Mouse (Mus musculus) neural tube, embryonic 12.5 days (tissue): Measurements from ENCODE around the gene Samd10. TPM values are rescaled to one million over a fixed set of nuclear protein-coding genes. Genes with fewer than 3 reads are reported as not detected.

ENCODE experiments used
- ATAC-seq: fragments of 200-750 bp; cut with Nextera tagmentation; 2 replicates; pipeline ENCODE4 v1.8.0; 2017; ENCODE audit warnings: low read depth, mild to moderate bottlenecking, moderate TSS enrichment, moderate library complexity; ENCODE audit not compliant: low FRiP score
- H3K27ac ChIP-seq: fragments of 300-500 bp; sonication (generic); 2 replicates; pipeline ENCODE4 v1.5.1; 2016
- H3K27me3 ChIP-seq: fragments of 300-500 bp; sonication (generic); replicated peaks from 2 replicates; pipeline ENCODE4 v1.6.1; 2016; ENCODE audit warnings: mild to moderate bottlenecking
- H3K36me3 ChIP-seq: fragments of 300-500 bp; sonication (generic); 2 replicates; pipeline ENCODE4 v1.6.1; 2016; ENCODE audit warnings: mild to moderate bottlenecking
- H3K4me1 ChIP-seq: fragments of 300-500 bp; sonication (generic); 2 replicates; pipeline ENCODE4 v1.6.1; 2016
- H3K4me2 ChIP-seq: fragments of 300-500 bp; sonication (generic); replicated peaks from 2 replicates; pipeline ENCODE4 v1.6.1; 2016; ENCODE audit warnings: mild to moderate bottlenecking
- H3K4me3 ChIP-seq: fragments of 300-500 bp; sonication (generic); 2 replicates; pipeline ENCODE4 v1.5.1; 2016
- H3K9ac ChIP-seq: fragments of 300-500 bp; sonication (generic); 2 replicates; pipeline ENCODE4 v1.6.1; 2016; ENCODE audit warnings: mild to moderate bottlenecking
- H3K9me3 ChIP-seq: fragments of 300-500 bp; sonication (generic); 2 replicates; pipeline ENCODE4 v1.6.1; 2016; ENCODE audit warnings: mild to moderate bottlenecking
- WGBS: fragments of 180-500 bp; shearing (Covaris S2); methylation state at CpG from one replicate; pipeline ENCODE4 v1.1.7; 2016; 5-methylcytosine and 5-hydroxymethylcytosine counted together
- polyA plus RNA-seq: library from polyadenylated mRNA; unstranded; fragments of >200 nt; fragmentation: Nextera tagmentation; extraction: Ambion mirVana; gene quantifications from 2 replicates; pipeline ENCODE4 v1.2.1, GENCODE M21; 2016

The Samd10 gene
- polyA plus RNA-seq, 1 experiment from 2014 or later, result 112 TPM

GRCm38 (mm10) chr2:181600828-181601750 is 2.1 kb upstream of the Samd10 start:
- ATAC-seq, result peak; percentile 90
- no peaks in the 10 kb centered on the region for H3K9me3 ChIP-seq
- H3K4me2 ChIP-seq, result peak overlapping the region; percentile 87
- H3K4me1 ChIP-seq, result peaks cover 28% of the 10 kb centered on the region
- no peaks in the 10 kb centered on the region for H3K27me3 ChIP-seq
- peak overlapping the region; percentile 80 for H3K9ac ChIP-seq
- WGBS, result 2% methylated on average over 57 of the region's 57 CpGs
- H3K4me3 ChIP-seq, result peak overlapping the region; percentile 86
- no peak overlapping the region; the same call in 1 of the 2 replicates for H3K27ac ChIP-seq
- H3K36me3 ChIP-seq, result peaks cover 9% of the 10 kb centered on the region; the same call in 1 of the 2 replicates

DNA sequence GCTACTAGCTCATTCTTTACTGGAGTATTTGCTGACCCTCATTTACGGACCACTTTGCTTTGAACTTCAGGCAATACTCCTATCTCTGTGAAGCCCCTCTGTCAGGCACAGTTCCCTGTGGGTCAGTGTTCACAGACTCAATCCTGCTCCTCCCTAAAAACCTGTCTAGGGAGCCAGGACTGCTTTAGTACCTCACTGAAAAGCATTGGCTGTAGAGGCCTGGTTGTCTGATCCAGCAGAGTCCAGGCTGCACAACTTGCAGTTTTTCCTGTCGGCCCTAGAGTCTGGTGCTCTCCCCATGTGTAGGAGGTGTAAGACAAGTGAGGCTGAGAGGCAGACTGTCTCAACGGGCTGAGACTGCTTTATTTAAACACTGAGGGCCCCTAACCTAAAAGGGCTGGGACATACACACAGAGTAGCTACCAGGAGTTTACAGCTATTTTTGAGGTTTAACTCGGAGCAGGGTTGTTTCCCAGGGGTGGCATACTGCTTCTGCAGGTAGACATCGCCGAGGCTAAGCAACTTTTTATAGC is 1.3 kb upstream of the Samd10 start:
- Histone ChIP-seq H3K9me3 (no peaks in the 10 kb centered on the region), H3K4me2 (peak overlapping the region; percentile 87), H3K9ac (no peak overlapping the region), H3K4me3 (peak overlapping the region; percentile 86), H3K4me1 (peaks cover 28% of the 10 kb centered on the region), H3K36me3 (peaks cover 16% of the 10 kb centered on the region; the same call in 1 of the 2 replicates), H3K27ac (no peak overlapping the region), H3K27me3 (no peaks in the 10 kb centered on the region)
- ATAC-seq, result no peak
- 72% methylated on average over 6 of the region's 6 CpGs for WGBS

DNA sequence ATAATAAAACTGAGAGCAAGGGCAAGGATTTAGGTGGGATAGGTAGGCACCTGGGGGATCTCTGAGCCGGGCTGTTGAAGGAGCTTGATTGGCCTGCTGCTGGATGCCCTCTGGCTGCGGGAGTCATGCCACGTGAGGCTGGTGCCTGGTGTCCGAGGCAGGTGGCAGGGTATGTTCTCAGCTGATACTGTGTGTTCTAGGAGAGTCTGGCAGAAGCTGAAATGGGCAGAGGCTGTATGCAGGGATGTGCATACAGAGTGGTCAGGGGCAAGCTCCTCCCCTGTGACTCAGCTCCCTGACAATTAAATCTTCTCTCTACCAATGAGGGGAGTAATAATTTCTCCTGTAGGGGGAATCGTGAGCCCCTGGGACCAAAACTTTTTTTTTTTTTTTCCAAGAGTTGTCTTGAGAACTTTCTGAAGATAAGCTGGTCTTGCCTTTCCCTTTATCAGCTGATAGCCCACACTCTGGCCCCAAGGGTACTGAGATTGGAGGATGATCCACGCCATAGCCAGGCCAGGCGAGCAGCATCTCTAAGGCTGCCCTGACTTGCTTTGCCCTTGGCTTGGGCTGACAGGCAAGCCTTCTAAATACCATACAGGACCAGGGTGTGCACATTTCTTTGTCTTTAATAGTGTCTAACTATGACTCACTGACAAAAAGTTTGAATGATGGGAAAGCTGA is 1.5 kb downstream of the Samd10 start:
- 71% methylated on average over 7 of the region's 7 CpGs for WGBS
- Histone ChIP-seq H3K27me3 (no peaks in the 10 kb centered on the region), H3K9ac (no peak overlapping the region), H3K9me3 (no peaks in the 10 kb centered on the region), H3K4me2 (peak overlapping the region; percentile 91), H3K27ac (no peak overlapping the region), H3K4me1 (peaks cover 32% of the 10 kb centered on the region), H3K4me3 (peak overlapping the region; percentile 9; the same call in 1 of the 2 replicates), H3K36me3 (peaks cover 18% of the 10 kb centered on the region; the same call in 1 of the 2 replicates)
- no peak for ATAC-seq

GRCm38 (mm10) chr2:181596221-181596960 is 2.6 kb downstream of the Samd10 start:
- no peaks in the 10 kb centered on the region for H3K27me3 ChIP-seq
- no peak overlapping the region for H3K27ac ChIP-seq
- peaks cover 29% of the 10 kb centered on the region for H3K4me1 ChIP-seq
- H3K9ac ChIP-seq, result peak overlapping the region; percentile 19; the same call in 1 of the 2 replicates
- no peak overlapping the region for H3K4me3 ChIP-seq
- H3K4me2 ChIP-seq, result no peak overlapping the region
- no peaks in the 10 kb centered on the region for H3K9me3 ChIP-seq
- 62% methylated on average over 6 of the region's 6 CpGs for WGBS
- no peak for ATAC-seq
- H3K36me3 ChIP-seq, result peaks cover 18% of the 10 kb centered on the region; the same call in 1 of the 2 replicates

GRCm38 (mm10) chr2:181594946-181595696 is 3.9 kb downstream of the Samd10 start:
- no peak for ATAC-seq
- peaks cover 30% of the 10 kb centered on the region for H3K4me1 ChIP-seq

GRCm38 (mm10) chr2:181593937-181594336 is 5.1 kb downstream of the Samd10 start:
- H3K4me1 ChIP-seq, result peaks cover 30% of the 10 kb centered on the region
- H3K36me3 ChIP-seq, result peaks cover 34% of the 10 kb centered on the region
- no peak for ATAC-seq
- H3K27ac ChIP-seq, result no peak overlapping the region
- H3K4me3 ChIP-seq, result no peak overlapping the region
- no peak overlapping the region for H3K9ac ChIP-seq
- H3K9me3 ChIP-seq, result no peaks in the 10 kb centered on the region
- H3K27me3 ChIP-seq, result no peaks in the 10 kb centered on the region
- H3K4me2 ChIP-seq, result no peak overlapping the region

More at GRCm38 (mm10) chr2:181594946-181595696, 3.9 kb downstream of the Samd10 start:
- Histone ChIP-seq H3K27ac (no peak overlapping the region), H3K4me2 (no peak overlapping the region), H3K9ac (no peak overlapping the region), H3K27me3 (no peaks in the 10 kb centered on the region), H3K9me3 (no peaks in the 10 kb centered on the region), H3K36me3 (peaks cover 22% of the 10 kb centered on the region), H3K4me3 (no peak overlapping the region)
- WGBS, result 85% methylated on average over 4 of the region's 4 CpGs

- H3K4me2 ChIP-seq, result peak overlapping the region; percentile 77
- H3K4me3 ChIP-seq, result peak overlapping the region; percentile 93
- H3K27ac ChIP-seq, result 0 out of 2 replicates have a peak overlapping the region, but pooled peaks have one; percentile 46
- peak; percentile 17; the same call in 1 of the 2 replicates for ATAC-seq
- no peaks in the 10 kb centered on the region for H3K27me3 ChIP-seq
- peaks cover 26% of the 10 kb centered on the region for H3K4me1 ChIP-seq
- WGBS, result 7% methylated on average over 6 of the region's 6 CpGs
- H3K9ac ChIP-seq, result peak overlapping the region; percentile 89
- H3K36me3 ChIP-seq, result peaks cover 43% of the 10 kb centered on the region
- no peaks in the 10 kb centered on the region for H3K9me3 ChIP-seq
Observed at GRCm38 (mm10) chr2:181593042-181593421, 6.0 kb downstream of the Samd10 start.

GRCm38 (mm10) chr2:181592231-181593041 is 6.6 kb downstream of the Samd10 start, which contains the start of gene Zfp512b:
Zfp512b (minus strand) TSS chr2:181592803.
- H3K9me3 ChIP-seq, result no peaks in the 10 kb centered on the region
- peaks cover 20% of the 10 kb centered on the region for H3K4me1 ChIP-seq
- ATAC-seq, result peak; percentile 82
- H3K9ac ChIP-seq, result peak within 1 kb of the TSS; percentile 89
- peak within 1 kb of the TSS; percentile 77 for H3K4me2 ChIP-seq
- H3K36me3 ChIP-seq, result peaks cover 49% of the 10 kb centered on the region
- no peaks in the 10 kb centered on the region for H3K27me3 ChIP-seq
- H3K4me3 ChIP-seq, result peak within 1 kb of the TSS; percentile 93
- WGBS, result under 1% methylated on average over 83 of the region's 97 CpGs
- H3K27ac ChIP-seq, result peak within 1 kb of the TSS; percentile 75

- Histone ChIP-seq H3K4me1 (peaks cover 17% of the 10 kb centered on the region), H3K27ac (peak within 1 kb of the TSS; percentile 75), H3K9me3 (no peaks in the 10 kb centered on the region), H3K4me3 (peak within 1 kb of the TSS; percentile 93), H3K4me2 (peak within 1 kb of the TSS; percentile 77), H3K36me3 (peaks cover 53% of the 10 kb centered on the region), H3K9ac (peak within 1 kb of the TSS; percentile 89), H3K27me3 (no peaks in the 10 kb centered on the region)
- ATAC-seq, result peak; percentile 6; the same call in 1 of the 2 replicates
- WGBS, result 27% methylated on average over 5 of the region's 5 CpGs
Observed at GRCm38 (mm10) chr2:181591528-181592085, 7.4 kb downstream of the Samd10 start, which contains the start of gene Prpf6. Prpf6 (plus strand) TSS chr2:181591868.

- Histone ChIP-seq H3K4me2 (peak overlapping the region; percentile 77; the same call in 1 of the 2 replicates), H3K9me3 (no peaks in the 10 kb centered on the region), H3K27ac (no peak overlapping the region), H3K36me3 (peaks cover 53% of the 10 kb centered on the region), H3K4me3 (no peak overlapping the region), H3K4me1 (peaks cover 17% of the 10 kb centered on the region), H3K9ac (0 out of 2 replicates have a peak overlapping the region, but pooled peaks have one; percentile 13), H3K27me3 (no peaks in the 10 kb centered on the region)
- no peak for ATAC-seq
- WGBS, result 96% methylated on average over 5 of the region's 5 CpGs
Observed at GRCm38 (mm10) chr2:181590471-181590870, 8.5 kb downstream of the Samd10 start.
